In the genomic region with DNA sequence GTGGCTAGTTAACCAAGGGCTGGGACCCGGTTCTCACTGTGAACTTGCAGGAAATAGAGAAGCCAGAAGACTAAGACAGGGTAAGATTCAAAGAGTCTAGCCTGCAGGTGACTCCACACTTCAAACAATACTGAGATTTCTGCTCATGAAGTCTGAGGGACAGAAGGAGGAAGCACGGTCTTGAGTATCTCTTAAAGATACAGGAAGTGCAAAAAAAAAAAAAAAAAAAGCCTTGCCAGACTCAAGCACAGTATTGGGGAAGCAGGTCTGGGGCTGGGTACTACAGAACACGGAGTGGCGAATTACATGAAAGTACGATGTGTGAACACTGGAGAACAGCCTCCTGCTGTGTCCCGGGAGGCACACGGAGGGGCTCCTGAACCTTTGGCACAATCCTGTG, we compare ENCODE assay signal across 27 mouse cellular contexts. TPM values are rescaled to one million over a fixed set of nuclear protein-coding genes. Genes with fewer than 3 reads are reported as not detected.
DNase-seq lines count a peak whose midpoint lies in the region; ATAC-seq and TF ChIP-seq lines count a peak whose summit lies in the region.
"Had no signal": no experiment of that assay in that cellular context is flagged by ENCODE, and none has a peak within 500 bp of the region (broad histone marks: within the 10 kb centered on the region; RNA-seq: fewer than 3 reads in every experiment).

No protein-coding gene starts in this region.

- H3K36me3 ChIP-seq in lung, postnatal 0 days (ENCODE audit: insufficient read depth, low read length), result no peaks in the 10 kb centered on the region
- H3K36me3 ChIP-seq in CH12.LX (replicated peaks in 1 of 2; ENCODE audit: control insufficient read depth in 1 of 2, insufficient read depth in 1 of 2, low read length in 1 of 2), result no peaks in the 10 kb centered on the region
- no peaks in the 10 kb centered on the region for H3K36me3 ChIP-seq in midbrain, embryonic 10.5 days
- no peaks in the 10 kb centered on the region for H3K36me3 ChIP-seq in neural tube, embryonic 15.5 days
- H3K36me3 ChIP-seq: embryonic facial prominence, embryonic 12.5 days; hindbrain, embryonic 15.5 days had no signal

- dilution Hi-C loops in CH12.LX (cut with MboI; ENCODE audit: extremely low pct_ligation_motif_present, extremely low pct_unique_long_range_greater_than_20kb, low sequenced_read_pairs), result no loop called here

- TF ChIP-seq EP300 in lung, postnatal 0 days (IDR thresholded peaks at IDR 0.05), result no peak
- no peak for TF ChIP-seq EP300 in CH12.LX (IDR thresholded peaks at IDR 0.05; ENCODE audit: low read length)

- H3K27ac ChIP-seq in lung, postnatal 0 days (ENCODE audit: low read length), result no peak overlapping the region
- H3K27ac ChIP-seq in CH12.LX (ENCODE audit: insufficient read depth, low read depth), result no peak overlapping the region
- H3K27ac ChIP-seq in midbrain, embryonic 10.5 days (replicated peaks), result no peak overlapping the region
- no peak overlapping the region for H3K27ac ChIP-seq in neural tube, embryonic 15.5 days (replicated peaks)
- H3K27ac ChIP-seq: embryonic facial prominence, embryonic 12.5 days; gastrocnemius, adult 2 months; hindbrain, embryonic 15.5 days had no signal

- in situ Hi-C loops in CH12.LX (cut with MboI; ENCODE audit: low pct_ligation_motif_present, low pct_unique_long_range_greater_than_20kb, low sequenced_read_pairs), result no loop called here

- no peaks in the 10 kb centered on the region for H3K4me1 ChIP-seq in lung, postnatal 0 days (ENCODE audit: insufficient read depth, low read depth, low read length)
- H3K4me1 ChIP-seq in CH12.LX (ENCODE audit: control insufficient read depth in 1 of 2, insufficient read depth in 2 of 2), result peaks cover 2 to 12% of the 10 kb centered on the region in 2 experiments; a peak in 3 of 4 replicates
- H3K4me1 ChIP-seq in midbrain, embryonic 10.5 days, result no peaks in the 10 kb centered on the region
- H3K4me1 ChIP-seq in neural tube, embryonic 15.5 days, result no peaks in the 10 kb centered on the region
- H3K4me1 ChIP-seq: embryonic facial prominence, embryonic 12.5 days; hindbrain, embryonic 15.5 days had no signal

- H3K79me2 ChIP-seq in CH12.LX (replicated peaks; ENCODE audit: control insufficient read depth, extremely low read depth, insufficient read depth, poor library complexity, severe bottlenecking), result no peaks in the 10 kb centered on the region

- 43% methylated on average over 7 of the region's 7 CpGs for WGBS in lung, postnatal 0 days
- 83% methylated on average over 7 of the region's 7 CpGs for WGBS in midbrain, embryonic 10.5 days
- WGBS in neural tube, embryonic 15.5 days, result 76% methylated on average over 7 of the region's 7 CpGs

- no peak for TF ChIP-seq POLR2A in CH12.LX (IDR thresholded peaks at IDR 0.05; ENCODE audit: low read depth, low read length)

- no peak for TF ChIP-seq CTCF in lung, postnatal 0 days (IDR thresholded peaks at IDR 0.05)
- no peak for TF ChIP-seq CTCF in CH12.LX (conservative IDR thresholded peaks at IDR 0.05 in 1 of 2, IDR thresholded peaks at IDR 0.05 in 1 of 2; ENCODE audit: low read depth in 2 of 2, low read length in 2 of 2)

- peak; percentile 12 for DNase-seq in lung, postnatal 0 days (ENCODE audit: low spot score)
- no peak for DNase-seq in lung, postnatal 14 days
- DNase-seq in 416B (ENCODE audit: low read depth) (peak; percentile 12), CH12.LX (ENCODE audit: extremely low read depth) (peak; percentile 19)
- DNase-seq in midbrain, embryonic 10.5 days (ENCODE audit: low spot score), result no peak
- DNase-seq in layer of hippocampus, adult 18-20 months (ENCODE audit: low spot score in 2 of 2), result no peak
- DNase-seq: cerebellum, adult 9-10 months; gastrocnemius, adult 2 months; heart, postnatal 14 days; lung, adult 2 months; midbrain, embryonic 14.5 days had no signal

- H3K4me3 ChIP-seq in lung, postnatal 0 days (ENCODE audit: low read depth, low read length), result no peak overlapping the region
- H3K4me3 ChIP-seq in CH12.LX (replicated peaks in 1 of 3; ENCODE audit: low read depth in 2 of 3, low read length in 2 of 3, poor library complexity in 1 of 3), result no peak overlapping the region
- no peak overlapping the region for H3K4me3 ChIP-seq in midbrain, embryonic 10.5 days
- no peak overlapping the region for H3K4me3 ChIP-seq in neural tube, embryonic 15.5 days (replicated peaks)
- H3K4me3 ChIP-seq: embryonic facial prominence, embryonic 12.5 days; gastrocnemius, adult 2 months; hindbrain, embryonic 15.5 days; myocyte had no signal

- H3K9me3 ChIP-seq in lung, postnatal 0 days (ENCODE audit: low read length), result no peaks in the 10 kb centered on the region
- no peaks in the 10 kb centered on the region for H3K9me3 ChIP-seq in CH12.LX (replicated peaks; ENCODE audit: low read length)
- H3K9me3 ChIP-seq in midbrain, embryonic 10.5 days (replicated peaks), result no peaks in the 10 kb centered on the region
- H3K9me3 ChIP-seq in neural tube, embryonic 15.5 days (replicated peaks), result no peaks in the 10 kb centered on the region
- H3K9me3 ChIP-seq: embryonic facial prominence, embryonic 12.5 days; hindbrain, embryonic 15.5 days had no signal

- no peak overlapping the region for H3K9ac ChIP-seq in lung, postnatal 0 days (replicated peaks; ENCODE audit: low read depth)
- peak overlapping the region; percentile 30; the same call in 1 of the 2 replicates for H3K9ac ChIP-seq in CH12.LX (ENCODE audit: insufficient read depth, low read depth)
- no peak overlapping the region for H3K9ac ChIP-seq in neural tube, embryonic 15.5 days (replicated peaks)
- H3K9ac ChIP-seq: embryonic facial prominence, embryonic 12.5 days; forebrain, postnatal 0 days; hindbrain, embryonic 15.5 days had no signal

- ATAC-seq in lung, postnatal 0 days, result no peak
- ATAC-seq in hematopoietic stem cell, adult 5-6 weeks (replicated peaks in 1 of 2; ENCODE audit: insufficient read depth in 1 of 2, low FRiP score in 2 of 2, low TSS enrichment in 1 of 2, low read depth in 1 of 2, poor library complexity in 2 of 2, severe bottlenecking in 2 of 2), result peak; percentile 76 to 82
- no peak for ATAC-seq in neural tube, embryonic 15.5 days (ENCODE audit: low FRiP score)
- ATAC-seq: forebrain, postnatal 0 days; intestine, postnatal 0 days had no signal

- TF ChIP-seq RAD21 in CH12.LX (IDR thresholded peaks at IDR 0.05; ENCODE audit: low read depth, low read length), result no peak

- no peaks in the 10 kb centered on the region for H3K27me3 ChIP-seq in lung, postnatal 0 days (replicated peaks; ENCODE audit: insufficient read depth, low read length)
- peaks cover 7% of the 10 kb centered on the region for H3K27me3 ChIP-seq in CH12.LX (replicated peaks)
- H3K27me3 ChIP-seq in midbrain, embryonic 10.5 days (ENCODE audit: low read depth, poor library complexity, severe bottlenecking), result no peaks in the 10 kb centered on the region
- no peaks in the 10 kb centered on the region for H3K27me3 ChIP-seq in neural tube, embryonic 15.5 days (replicated peaks)
- H3K27me3 ChIP-seq: hindbrain, embryonic 15.5 days had no signal

- H3K4me2 ChIP-seq in lung, postnatal 0 days (replicated peaks; ENCODE audit: low read depth, low read length), result no peak overlapping the region
- peak overlapping the region; percentile 41; the same call in 1 of the 2 replicates for H3K4me2 ChIP-seq in CH12.LX (ENCODE audit: insufficient read depth, low read depth, poor library complexity, severe bottlenecking)
- no peak overlapping the region for H3K4me2 ChIP-seq in neural tube, embryonic 15.5 days
- H3K4me2 ChIP-seq: embryonic facial prominence, embryonic 12.5 days; heart, embryonic 11.5 days; hindbrain, embryonic 15.5 days; liver, embryonic 11.5 days had no signal

RNA-seq across cellular contexts. Expression of a gene that starts 0.7 kb away (rescaled TPM):
- polyA plus RNA-seq in lung, postnatal 0 days (2015; fragmentation: Nextera tagmentation; extraction: Ambion mirVana), result not detected in 2 replicates
- total RNA-seq in CH12.LX (2012; rRNA removed), result not detected in 2 replicates
- total RNA-seq in CH12.LX (2014; rRNA removed), result not detected in 2 replicates
- polyA plus RNA-seq in CH12.LX (2012; ENCODE audit: insufficient read length, low read depth), result not detected in 2 replicates
- not detected in 2 replicates for total RNA-seq in hematopoietic stem cell, adult 5-6 weeks (2017)
- not detected in 2 replicates for polyA plus RNA-seq in midbrain, embryonic 10.5 days (2016; fragmentation: Nextera tagmentation; extraction: Ambion mirVana)
- under 1 TPM in 1 of 2 experiments, not detected in 1; 0.33 TPM for total RNA-seq in layer of hippocampus, adult 18-20 months (2021)
- polyA plus RNA-seq in neural tube, embryonic 15.5 days (2015; fragmentation: Nextera tagmentation; extraction: Ambion mirVana), result not detected in 2 replicates
- total RNA-seq: adrenal gland, adult 18-20 months; forebrain, postnatal 0 days; gastrocnemius, adult 2 months; heart, postnatal 14 days had no signal
- polyA plus RNA-seq: embryonic facial prominence, embryonic 12.5 days; forebrain, postnatal 0 days; heart, embryonic 11.5 days; hindbrain, embryonic 15.5 days; intestine, postnatal 0 days; kidney, embryonic 16.5 days; large intestine, adult 2 months; limb, embryonic 11.5 days; liver, embryonic 11.5 days; lung, adult 2 months; midbrain, embryonic 14.5 days; myocyte had no signal

RNA-seq across cellular contexts. Expression of a gene that starts 8.6 kb away (rescaled TPM):
- polyA plus RNA-seq in lung, postnatal 0 days (2015; fragmentation: Nextera tagmentation; extraction: Ambion mirVana), result not detected in 2 replicates
- total RNA-seq in CH12.LX (2012; rRNA removed), result not detected in 2 replicates
- not detected in 2 replicates for total RNA-seq in CH12.LX (2014; rRNA removed)
- not detected in 2 replicates for polyA plus RNA-seq in CH12.LX (2012; ENCODE audit: insufficient read length, low read depth)
- total RNA-seq in hematopoietic stem cell, adult 5-6 weeks (2017), result not detected in 2 replicates
- polyA plus RNA-seq in midbrain, embryonic 10.5 days (2016; fragmentation: Nextera tagmentation; extraction: Ambion mirVana), result not detected in 2 replicates
- total RNA-seq in layer of hippocampus, adult 18-20 months (2021), result under 1 TPM in 1 of 2 experiments, not detected in 1; 0.35 TPM
- not detected in 2 replicates for polyA plus RNA-seq in neural tube, embryonic 15.5 days (2015; fragmentation: Nextera tagmentation; extraction: Ambion mirVana)
- total RNA-seq: adrenal gland, adult 18-20 months; gastrocnemius, adult 2 months; heart, postnatal 14 days had no signal
- polyA plus RNA-seq: embryonic facial prominence, embryonic 12.5 days; forebrain, postnatal 0 days; gonadal fat pad, adult 2 months; heart, embryonic 11.5 days; hindbrain, embryonic 15.5 days; intestine, postnatal 0 days; kidney, embryonic 16.5 days; large intestine, adult 2 months; limb, embryonic 11.5 days; liver, embryonic 11.5 days; lung, adult 2 months; midbrain, embryonic 14.5 days; myocyte had no signal

RNA-seq across cellular contexts. Expression of a gene that starts 12.0 kb away (rescaled TPM):
- not detected in 2 replicates for polyA plus RNA-seq in lung, postnatal 0 days (2015; fragmentation: Nextera tagmentation; extraction: Ambion mirVana)
- total RNA-seq in CH12.LX (2012; rRNA removed) (not detected in 2 replicates), CH12.LX (2014; rRNA removed) (not detected in 2 replicates)
- polyA plus RNA-seq in CH12.LX (2012; ENCODE audit: insufficient read length, low read depth), result 0.14 and 0.17 TPM in 2 replicates
- not detected in 2 replicates for total RNA-seq in hematopoietic stem cell, adult 5-6 weeks (2017)
- not detected in 2 replicates for polyA plus RNA-seq in midbrain, embryonic 10.5 days (2016; fragmentation: Nextera tagmentation; extraction: Ambion mirVana)
- total RNA-seq in layer of hippocampus, adult 18-20 months (2021), result not detected
- not detected in 2 replicates for polyA plus RNA-seq in neural tube, embryonic 15.5 days (2015; fragmentation: Nextera tagmentation; extraction: Ambion mirVana)
- total RNA-seq: adrenal gland, adult 18-20 months; forebrain, postnatal 0 days; gastrocnemius, adult 2 months; heart, postnatal 14 days; layer of hippocampus, postnatal 14 days had no signal
- polyA plus RNA-seq: cortical plate, adult 2 months; embryonic facial prominence, embryonic 12.5 days; forebrain, postnatal 0 days; gonadal fat pad, adult 2 months; heart, embryonic 11.5 days; hindbrain, embryonic 15.5 days; intestine, postnatal 0 days; kidney, embryonic 16.5 days; large intestine, adult 2 months; limb, embryonic 11.5 days; liver, embryonic 11.5 days; lung, adult 2 months; midbrain, embryonic 14.5 days; myocyte had no signal

RNA-seq across cellular contexts. Expression of a gene that starts 18.5 kb away (rescaled TPM):
- not detected in 2 replicates for polyA plus RNA-seq in lung, postnatal 0 days (2015; fragmentation: Nextera tagmentation; extraction: Ambion mirVana)
- total RNA-seq in CH12.LX (2012; rRNA removed) (not detected in 2 replicates), CH12.LX (2014; rRNA removed) (not detected in 2 replicates)
- polyA plus RNA-seq in CH12.LX (2012; ENCODE audit: insufficient read length, low read depth), result not detected in 2 replicates
- total RNA-seq in hematopoietic stem cell, adult 5-6 weeks (2017), result not detected in 2 replicates
- polyA plus RNA-seq in midbrain, embryonic 10.5 days (2016; fragmentation: Nextera tagmentation; extraction: Ambion mirVana), result not detected in 2 replicates
- total RNA-seq in layer of hippocampus, adult 18-20 months (2021), result not detected
- not detected in 2 replicates for polyA plus RNA-seq in neural tube, embryonic 15.5 days (2015; fragmentation: Nextera tagmentation; extraction: Ambion mirVana)
- total RNA-seq: adrenal gland, adult 18-20 months; forebrain, postnatal 0 days; gastrocnemius, adult 2 months; heart, postnatal 14 days had no signal
- polyA plus RNA-seq: cortical plate, adult 2 months; embryonic facial prominence, embryonic 12.5 days; heart, embryonic 11.5 days; hindbrain, embryonic 15.5 days; intestine, postnatal 0 days; kidney, embryonic 16.5 days; large intestine, adult 2 months; limb, embryonic 11.5 days; liver, embryonic 11.5 days; lung, adult 2 months; midbrain, embryonic 14.5 days had no signal

RNA-seq across cellular contexts. Expression of a gene that starts 27.9 kb away (rescaled TPM):
- not detected in 2 replicates for polyA plus RNA-seq in lung, postnatal 0 days (2015; fragmentation: Nextera tagmentation; extraction: Ambion mirVana)
- total RNA-seq in CH12.LX (2012; rRNA removed) (0.29 and 0.34 TPM in 2 replicates), CH12.LX (2014; rRNA removed) (0.28 TPM in 1 of 2 replicates, not detected in the other)
- 1.1 and 1.2 TPM in 2 replicates for polyA plus RNA-seq in CH12.LX (2012; ENCODE audit: insufficient read length, low read depth)
- total RNA-seq in hematopoietic stem cell, adult 5-6 weeks (2017), result not detected in 2 replicates
- polyA plus RNA-seq in midbrain, embryonic 10.5 days (2016; fragmentation: Nextera tagmentation; extraction: Ambion mirVana), result not detected in 2 replicates
- not detected for total RNA-seq in layer of hippocampus, adult 18-20 months (2021)
- not detected in 2 replicates for polyA plus RNA-seq in neural tube, embryonic 15.5 days (2015; fragmentation: Nextera tagmentation; extraction: Ambion mirVana)
- total RNA-seq: adrenal gland, adult 18-20 months; forebrain, postnatal 0 days; gastrocnemius, adult 2 months; heart, postnatal 14 days; layer of hippocampus, postnatal 14 days had no signal
- polyA plus RNA-seq: cortical plate, adult 2 months; embryonic facial prominence, embryonic 12.5 days; forebrain, postnatal 0 days; heart, embryonic 11.5 days; hindbrain, embryonic 15.5 days; intestine, postnatal 0 days; kidney, embryonic 16.5 days; large intestine, adult 2 months; limb, embryonic 11.5 days; liver, embryonic 11.5 days; lung, adult 2 months; midbrain, embryonic 14.5 days; myocyte had no signal

Comparison
In these comparisons a context has a peak if more than half of its experiments do, and no peak if none do; other contexts are left out.
1. DNase-seq: peak in lung, postnatal 0 days (single experiment), 416B (single experiment) and CH12.LX (single experiment); none in lung, postnatal 14 days (single experiment), midbrain, embryonic 10.5 days (single experiment) and layer of hippocampus, adult 18-20 months (0 of 2).
2. ATAC-seq: peak in hematopoietic stem cell, adult 5-6 weeks (2 of 2); none in lung, postnatal 0 days (single experiment) and neural tube, embryonic 15.5 days (single experiment).